Mouse (Mus musculus): Measurements from ENCODE around the gene Adam11.
A peak's percentile ranks its signal among the peaks of the same experiment; 100 is the strongest.
"Not testable (repeated sequence)": the region's sequence is repeated elsewhere in the genome, so short reads cannot be mapped to it uniquely, and the experiment has no call there.

Gene Adam11

GRCm38 (mm10) chr11:102761309-102762210 is at the start of gene Adam11:
Gene Adam11 (plus strand): TSS chr11:102761439.
- DNase-seq (ENCODE audit: low read depth, low spot score), result no peak

- DNase-seq (ENCODE audit: low read depth, low spot score), result no peak
Measured at GRCm38 (mm10) chr11:102712411-102712810, 48.8 kb upstream of the Adam11 start.

GRCm38 (mm10) chr11:102714578-102714977 is 46.7 kb upstream of the Adam11 start:
- DNase-seq (ENCODE audit: low read depth, low spot score), result not testable (repeated sequence)

GRCm38 (mm10) chr11:102716135-102716534 is 45.1 kb upstream of the Adam11 start:
- DNase-seq (ENCODE audit: low read depth, low spot score), result no peak

- no peak for DNase-seq (ENCODE audit: low read depth, low spot score)
Measured at GRCm38 (mm10) chr11:102725574-102725973, 35.7 kb upstream of the Adam11 start.

GRCm38 (mm10) chr11:102728614-102729013 is 32.6 kb upstream of the Adam11 start:
- DNase-seq (ENCODE audit: low read depth, low spot score), result no peak

- no peak for DNase-seq (ENCODE audit: low read depth, low spot score)
Measured at GRCm38 (mm10) chr11:102729835-102730234, 31.4 kb upstream of the Adam11 start.

GRCm38 (mm10) chr11:102731366-102731765 is 29.9 kb upstream of the Adam11 start:
- no peak for DNase-seq (ENCODE audit: low read depth, low spot score)

- no peak for DNase-seq (ENCODE audit: low read depth, low spot score)
Measured at GRCm38 (mm10) chr11:102733146-102733545, 28.1 kb upstream of the Adam11 start.

- DNase-seq (ENCODE audit: low read depth, low spot score), result no peak
Measured at GRCm38 (mm10) chr11:102734961-102735360, 26.3 kb upstream of the Adam11 start.

GRCm38 (mm10) chr11:102738046-102738445 is 23.2 kb upstream of the Adam11 start:
- no peak for DNase-seq (ENCODE audit: low read depth, low spot score)

GRCm38 (mm10) chr11:102739278-102739966 is 21.8 kb upstream of the Adam11 start:
- DNase-seq (ENCODE audit: low read depth, low spot score), result peak; percentile 67

GRCm38 (mm10) chr11:102740634-102741033 is 20.6 kb upstream of the Adam11 start:
- DNase-seq (ENCODE audit: low read depth, low spot score), result no peak

GRCm38 (mm10) chr11:102741129-102741950 is 19.9 kb upstream of the Adam11 start:
- no peak for DNase-seq (ENCODE audit: low read depth, low spot score)

GRCm38 (mm10) chr11:102742066-102742465 is 19.2 kb upstream of the Adam11 start:
- no peak for DNase-seq (ENCODE audit: low read depth, low spot score)

- DNase-seq (ENCODE audit: low read depth, low spot score), result no peak
Measured at GRCm38 (mm10) chr11:102742843-102743242, 18.4 kb upstream of the Adam11 start.

- no peak for DNase-seq (ENCODE audit: low read depth, low spot score)
Measured at GRCm38 (mm10) chr11:102744746-102745145, 16.5 kb upstream of the Adam11 start.

GRCm38 (mm10) chr11:102747866-102748265 is 13.4 kb upstream of the Adam11 start:
- no peak for DNase-seq (ENCODE audit: low read depth, low spot score)

GRCm38 (mm10) chr11:102748381-102748780 is 12.9 kb upstream of the Adam11 start:
- no peak for DNase-seq (ENCODE audit: low read depth, low spot score)

- no peak for DNase-seq (ENCODE audit: low read depth, low spot score)
Measured at GRCm38 (mm10) chr11:102749712-102750111, 11.5 kb upstream of the Adam11 start.

- no peak for DNase-seq (ENCODE audit: low read depth, low spot score)
Measured at GRCm38 (mm10) chr11:102752896-102753590, 8.2 kb upstream of the Adam11 start.
